Mouse (Mus musculus) liver, postnatal 0 days (tissue): Measurements from ENCODE around the gene Preb. TPM values are rescaled to one million over a fixed set of nuclear protein-coding genes. Genes with fewer than 3 reads are reported as not detected.

ENCODE experiments used
- ATAC-seq: fragments of 200-750 bp; cut with Nextera tagmentation; 2 replicates; pipeline ENCODE4 v1.8.0; 2017; ENCODE audit warnings: mild to moderate bottlenecking, moderate library complexity
- DNase-seq: peaks from one replicate; pipeline ENCODE4 v3.0.0-alpha.2; 2016
- H3K27ac ChIP-seq: fragments of 300-500 bp; sonication (generic); 2 replicates; pipeline ENCODE4 v1.5.1; 2014; ENCODE audit warnings: antibody characterized with exemption, moderate library complexity, mild to moderate bottlenecking, low read depth
- H3K27me3 ChIP-seq: fragments of 300-500 bp; sonication (generic); 2 replicates; pipeline ENCODE4 v1.6.1; 2014; ENCODE audit warnings: low read length, control low read depth, mixed read lengths; ENCODE audit not compliant: insufficient read depth
- H3K36me3 ChIP-seq: fragments of 300-500 bp; sonication (generic); replicated peaks from 2 replicates; pipeline ENCODE4 v1.6.1; 2014; ENCODE audit warnings: mild to moderate bottlenecking, control low read depth, low read length, moderate library complexity, mixed read lengths; ENCODE audit not compliant: insufficient read depth
- H3K4me1 ChIP-seq: fragments of 300-500 bp; sonication (generic); 2 replicates; pipeline ENCODE4 v1.6.1; 2014; ENCODE audit warnings: antibody characterized with exemption, mild to moderate bottlenecking, control low read depth; ENCODE audit not compliant: insufficient read depth
- H3K4me2 ChIP-seq: fragments of 300-500 bp; sonication (generic); 2 replicates; pipeline ENCODE4 v1.6.1; 2014; ENCODE audit warnings: low read depth, mild to moderate bottlenecking, low read length, moderate library complexity, mixed read lengths
- H3K4me3 ChIP-seq: fragments of 300-500 bp; sonication (generic); 2 replicates; pipeline ENCODE4 v1.5.1; 2014; ENCODE audit warnings: low read depth, low read length
- H3K9ac ChIP-seq: fragments of 300-500 bp; sonication (generic); replicated peaks from 2 replicates; pipeline ENCODE4 v1.6.1; 2014; ENCODE audit warnings: mild to moderate bottlenecking, moderate library complexity
- H3K9me3 ChIP-seq: fragments of 300-500 bp; sonication (generic); 2 replicates; pipeline ENCODE4 v1.6.1; 2016; ENCODE audit warnings: mild to moderate bottlenecking, control low read depth, low read length, mixed read lengths
- CTCF ChIP-seq: sonication (generic); IDR thresholded peaks from 2 replicates; pipeline ENCODE4 v1.5.1; 2016; ENCODE audit warnings: antibody characterized with exemption, low read depth
- EP300 ChIP-seq: IDR thresholded peaks from 2 replicates; pipeline ENCODE4 v1.6.1; 2016; ENCODE audit warnings: antibody characterized with exemption, low read depth, mild to moderate bottlenecking
- WGBS: fragments of 180-500 bp; shearing (Covaris S2); extraction: QIAGEN DNeasy Blood & Tissue Kit; methylation state at CpG from one replicate; pipeline ENCODE4 v1.1.7; 2014; ENCODE audit not compliant: insufficient replicate concordance; 5-methylcytosine and 5-hydroxymethylcytosine counted together
- polyA plus RNA-seq: library from polyadenylated mRNA; unstranded; fragments of >200 nt; fragmentation: Nextera tagmentation; extraction: Ambion mirVana; gene quantifications from 2 replicates; pipeline ENCODE4 v1.2.1, GENCODE M21; 2015

Preb gene
- polyA plus RNA-seq, 1 experiment from 2014 or later, result 80.6 TPM

GRCm38 (mm10) chr5:30998306-30998705 lies 38.1 kb upstream of the Preb start:
- H3K36me3 ChIP-seq, result no peaks in the 10 kb centered on the region
- TF ChIP-seq CTCF (peak; percentile 88), EP300 (no peak)
- no peak overlapping the region for H3K27ac ChIP-seq
- WGBS, result 26% methylated on average over 5 of the region's 5 CpGs
- DNase-seq (peak; percentile 77), ATAC-seq (0 out of 2 replicates have a peak, but pooled peaks have one; percentile 42)
- H3K9me3 ChIP-seq, result no peaks in the 10 kb centered on the region
- no peak overlapping the region for H3K9ac ChIP-seq
- H3K4me3 ChIP-seq, result no peak overlapping the region
- no peak overlapping the region for H3K4me2 ChIP-seq
- no peaks in the 10 kb centered on the region for H3K27me3 ChIP-seq
- H3K4me1 ChIP-seq, result 0 out of 2 replicates have a peak, but pooled peaks cover 3% of the 10 kb centered on the region

- Histone ChIP-seq H3K4me1 (0 out of 2 replicates have a peak, but pooled peaks cover 3% of the 10 kb centered on the region), H3K4me2 (no peak overlapping the region), H3K27me3 (no peaks in the 10 kb centered on the region), H3K9me3 (no peaks in the 10 kb centered on the region), H3K36me3 (no peaks in the 10 kb centered on the region), H3K4me3 (no peak overlapping the region), H3K9ac (no peak overlapping the region), H3K27ac (peak overlapping the region; percentile 63; the same call in 1 of the 2 replicates)
- 61% methylated on average over 11 of the region's 11 CpGs for WGBS
- peak; percentile 38; the same call in 1 of the 2 replicates for TF ChIP-seq EP300
- TF ChIP-seq CTCF, result no peak
- peak; percentile 92 for ATAC-seq
- DNase-seq, result no peak
Observed at GRCm38 (mm10) chr5:30994910-30995635, 34.9 kb upstream of the Preb start.

DNA sequence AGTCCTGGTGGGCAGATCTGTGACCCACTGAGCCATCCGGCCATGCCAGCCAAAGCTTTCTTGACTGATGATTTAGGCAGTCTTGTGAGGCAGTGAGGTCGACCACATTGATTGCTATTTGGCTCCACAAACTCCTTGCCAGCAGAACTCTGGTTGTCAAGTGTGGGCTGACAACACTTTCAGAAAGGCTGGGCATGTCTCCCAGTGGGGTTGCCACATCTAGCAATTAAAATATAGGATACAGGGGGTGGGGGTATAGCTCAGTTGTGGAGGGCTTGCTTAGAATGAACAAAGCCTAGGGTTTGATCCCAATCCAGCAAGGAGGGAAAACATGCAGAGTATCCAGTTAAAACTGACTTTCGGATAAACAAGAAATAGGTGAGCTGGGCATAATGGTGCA lies 33.9 kb upstream of the Preb start:
- no peak overlapping the region for H3K27ac ChIP-seq
- no peak overlapping the region for H3K4me3 ChIP-seq
- H3K27me3 ChIP-seq, result no peaks in the 10 kb centered on the region
- no peak for TF ChIP-seq EP300
- no peak for TF ChIP-seq CTCF
- 0 out of 2 replicates have a peak, but pooled peaks cover 3% of the 10 kb centered on the region for H3K4me1 ChIP-seq
- DNase-seq, result no peak
- no peak overlapping the region for H3K4me2 ChIP-seq
- no peaks in the 10 kb centered on the region for H3K9me3 ChIP-seq
- no peaks in the 10 kb centered on the region for H3K36me3 ChIP-seq
- ATAC-seq, result no peak
- no peak overlapping the region for H3K9ac ChIP-seq
- WGBS, result 59% methylated on average over 3 of the region's 3 CpGs

- Histone ChIP-seq H3K27ac (no peak overlapping the region), H3K36me3 (no peaks in the 10 kb centered on the region), H3K27me3 (no peaks in the 10 kb centered on the region), H3K4me1 (0 out of 2 replicates have a peak, but pooled peaks cover 3% of the 10 kb centered on the region), H3K4me3 (no peak overlapping the region), H3K9ac (no peak overlapping the region), H3K9me3 (no peaks in the 10 kb centered on the region), H3K4me2 (no peak overlapping the region)
- no peak for DNase-seq
- 69% methylated on average over 5 of the region's 5 CpGs for WGBS
- no peak for TF ChIP-seq CTCF
- TF ChIP-seq EP300, result no peak
- no peak for ATAC-seq
Observed at GRCm38 (mm10) chr5:30992980-30993676, 33.0 kb upstream of the Preb start.

DNA sequence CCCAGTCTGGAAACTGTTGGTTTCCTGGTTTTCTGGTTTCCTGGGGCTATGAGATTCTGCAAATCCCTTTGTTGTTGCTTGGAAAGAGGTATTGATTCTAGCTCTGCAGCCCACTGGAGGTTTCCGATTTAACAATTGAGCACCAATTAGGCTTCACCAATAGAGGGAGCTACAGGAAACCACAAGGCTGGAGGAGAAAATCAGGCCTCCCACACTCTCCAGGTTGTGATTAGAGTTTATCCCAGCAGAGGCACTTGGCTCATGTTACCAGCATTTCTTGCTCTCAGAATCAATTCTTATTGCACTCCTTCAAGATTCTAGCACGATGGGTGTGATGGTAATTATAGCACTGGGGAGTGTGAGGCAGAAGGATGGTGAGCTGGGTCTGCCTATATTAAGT lies 22.2 kb upstream of the Preb start:
- Histone ChIP-seq H3K36me3 (no peaks in the 10 kb centered on the region), H3K4me1 (no peaks in the 10 kb centered on the region), H3K9ac (no peak overlapping the region), H3K27me3 (no peaks in the 10 kb centered on the region), H3K4me2 (no peak overlapping the region), H3K4me3 (no peak overlapping the region), H3K9me3 (no peaks in the 10 kb centered on the region), H3K27ac (no peak overlapping the region)
- DNase-seq (no peak), ATAC-seq (no peak)
- TF ChIP-seq EP300, result no peak
- peak; percentile 66 for TF ChIP-seq CTCF
- 28% methylated on average over 2 of the region's 2 CpGs for WGBS

- ATAC-seq (no peak), DNase-seq (no peak)
- Histone ChIP-seq H3K4me3 (no peak overlapping the region), H3K4me1 (no peaks in the 10 kb centered on the region), H3K9me3 (no peaks in the 10 kb centered on the region), H3K27ac (no peak overlapping the region), H3K36me3 (no peaks in the 10 kb centered on the region), H3K9ac (no peak overlapping the region), H3K27me3 (no peaks in the 10 kb centered on the region), H3K4me2 (no peak overlapping the region)
- 73% methylated on average over 9 of the region's 9 CpGs for WGBS
- TF ChIP-seq CTCF, result no peak
- no peak for TF ChIP-seq EP300
Observed at GRCm38 (mm10) chr5:30974870-30975656, 14.9 kb upstream of the Preb start.
